Mouse (Mus musculus) forebrain, embryonic 15.5 days (tissue): ENCODE measurements at regions not wholly inside any gene's neighbourhood (a gene's known extent, or its start where the extent isn't known, plus 50 kb on each side); places are given as distances from the start of the nearest gene placed in this dataset.

Experiments
- ATAC-seq: fragments of 200-750 bp; cut with Nextera tagmentation; replicated peaks from 2 replicates; pipeline ENCODE4 v1.8.0; 2017; ENCODE audit warnings: mild to moderate bottlenecking, moderate TSS enrichment, moderate library complexity
- H3K27ac ChIP-seq: fragments of 300-500 bp; sonication (generic); replicated peaks from 2 replicates; pipeline ENCODE4 v1.5.1; 2015; ENCODE audit warnings: mild to moderate bottlenecking, inconsistent platforms
- H3K27me3 ChIP-seq: fragments of 300-500 bp; sonication (generic); 2 replicates; pipeline ENCODE4 v1.6.1; 2015; ENCODE audit warnings: inconsistent platforms
- H3K36me3 ChIP-seq: fragments of 300-500 bp; sonication (generic); 2 replicates; pipeline ENCODE4 v1.6.1; 2015; ENCODE audit warnings: mild to moderate bottlenecking, inconsistent platforms
- H3K4me1 ChIP-seq: fragments of 300-500 bp; sonication (generic); 2 replicates; pipeline ENCODE4 v1.6.1; 2015; ENCODE audit warnings: inconsistent platforms
- H3K4me2 ChIP-seq: fragments of 300-500 bp; sonication (generic); replicated peaks from 2 replicates; pipeline ENCODE4 v1.6.1; 2015; ENCODE audit warnings: mild to moderate bottlenecking, inconsistent platforms
- H3K4me3 ChIP-seq: fragments of 300-500 bp; sonication (generic); 2 replicates; pipeline ENCODE4 v1.5.1; 2015; ENCODE audit warnings: mild to moderate bottlenecking, inconsistent platforms
- H3K9ac ChIP-seq: fragments of 300-500 bp; sonication (generic); replicated peaks from 2 replicates; pipeline ENCODE4 v1.6.1; 2015; ENCODE audit warnings: mild to moderate bottlenecking, inconsistent platforms
- H3K9me3 ChIP-seq: fragments of 300-500 bp; sonication (generic); 2 replicates; pipeline ENCODE4 v1.6.1; 2016; ENCODE audit warnings: inconsistent platforms
- WGBS: fragments of 180-500 bp; shearing (Covaris S2); methylation state at CpG from one replicate; pipeline ENCODE4 v1.1.7; 2015; ENCODE audit warnings: mixed read lengths; 5-methylcytosine and 5-hydroxymethylcytosine counted together

GRCm38 (mm10) chr15:87326281-87326680 lies 217.8 kb upstream of the Fam19a5 start:
- Histone ChIP-seq H3K9ac (no peak overlapping the region), H3K4me2 (no peak overlapping the region), H3K36me3 (no peaks in the 10 kb centered on the region), H3K27ac (no peak overlapping the region), H3K4me3 (no peak overlapping the region), H3K9me3 (no peaks in the 10 kb centered on the region), H3K4me1 (no peaks in the 10 kb centered on the region), H3K27me3 (no peaks in the 10 kb centered on the region)
- 62% methylated on average over 6 of the region's 6 CpGs for WGBS
- ATAC-seq = no peak

- H3K27ac ChIP-seq = no peak overlapping the region
- H3K27me3 ChIP-seq = no peaks in the 10 kb centered on the region
- no peaks in the 10 kb centered on the region for H3K36me3 ChIP-seq
- no peak for ATAC-seq
- H3K4me3 ChIP-seq = no peak overlapping the region
- H3K9ac ChIP-seq = no peak overlapping the region
- no peak overlapping the region for H3K4me2 ChIP-seq
- H3K9me3 ChIP-seq = no peaks in the 10 kb centered on the region
- H3K4me1 ChIP-seq = peaks cover 19% of the 10 kb centered on the region
- 82% methylated on average over 3 of the region's 3 CpGs for WGBS
Observed at GRCm38 (mm10) chr15:87332441-87332840, 211.7 kb upstream of the Fam19a5 start.

- H3K27me3 ChIP-seq = no peaks in the 10 kb centered on the region
- no peaks in the 10 kb centered on the region for H3K9me3 ChIP-seq
- H3K4me2 ChIP-seq = no peak overlapping the region
- H3K36me3 ChIP-seq = no peaks in the 10 kb centered on the region
- 62% methylated on average over 4 of the region's 4 CpGs for WGBS
- no peak overlapping the region for H3K4me3 ChIP-seq
- ATAC-seq = no peak; the same call in 1 of the 2 replicates
- peaks cover 19% of the 10 kb centered on the region for H3K4me1 ChIP-seq
- H3K27ac ChIP-seq = no peak overlapping the region
- H3K9ac ChIP-seq = no peak overlapping the region
Observed at GRCm38 (mm10) chr15:87333527-87333926, 210.6 kb upstream of the Fam19a5 start.

- no peak overlapping the region for H3K27ac ChIP-seq
- peaks cover 21% of the 10 kb centered on the region for H3K4me1 ChIP-seq
- H3K9ac ChIP-seq = no peak overlapping the region
- no peaks in the 10 kb centered on the region for H3K27me3 ChIP-seq
- no peak overlapping the region for H3K4me2 ChIP-seq
- 74% methylated on average over 4 of the region's 4 CpGs for WGBS
- H3K4me3 ChIP-seq = no peak overlapping the region
- H3K9me3 ChIP-seq = no peaks in the 10 kb centered on the region
- no peak for ATAC-seq
- no peaks in the 10 kb centered on the region for H3K36me3 ChIP-seq
Observed at GRCm38 (mm10) chr15:87334430-87334829, 209.7 kb upstream of the Fam19a5 start.

- Histone ChIP-seq H3K27ac (peak overlapping the region; percentile 17; the same call in 1 of the 2 replicates), H3K9ac (no peak overlapping the region), H3K4me2 (no peak overlapping the region), H3K9me3 (no peaks in the 10 kb centered on the region), H3K4me1 (peaks cover 28% of the 10 kb centered on the region), H3K36me3 (no peaks in the 10 kb centered on the region), H3K4me3 (no peak overlapping the region), H3K27me3 (no peaks in the 10 kb centered on the region)
- WGBS = 68% methylated on average over 4 of the region's 4 CpGs
- ATAC-seq = no peak; the same call in 1 of the 2 replicates
Observed at GRCm38 (mm10) chr15:87335324-87335723, 208.8 kb upstream of the Fam19a5 start.

GRCm38 (mm10) chr15:87335737-87336136 lies 208.4 kb upstream of the Fam19a5 start:
- WGBS = 55% methylated on average over 11 of the region's 11 CpGs
- H3K4me2 ChIP-seq = no peak overlapping the region
- no peaks in the 10 kb centered on the region for H3K9me3 ChIP-seq
- peak; percentile 41; the same call in 1 of the 2 replicates for ATAC-seq
- no peaks in the 10 kb centered on the region for H3K27me3 ChIP-seq
- peaks cover 28% of the 10 kb centered on the region for H3K4me1 ChIP-seq
- no peak overlapping the region for H3K9ac ChIP-seq
- no peak overlapping the region for H3K4me3 ChIP-seq
- 0 out of 2 replicates have a peak overlapping the region, but pooled peaks have one; percentile 17 for H3K27ac ChIP-seq
- H3K36me3 ChIP-seq = no peaks in the 10 kb centered on the region

- WGBS = 29% methylated on average over 3 of the region's 3 CpGs
- H3K4me1 ChIP-seq = peaks cover 21% of the 10 kb centered on the region
- H3K9ac ChIP-seq = no peak overlapping the region
- no peaks in the 10 kb centered on the region for H3K9me3 ChIP-seq
- H3K4me3 ChIP-seq = no peak overlapping the region
- H3K27ac ChIP-seq = no peak overlapping the region
- ATAC-seq = no peak
- no peaks in the 10 kb centered on the region for H3K27me3 ChIP-seq
- H3K4me2 ChIP-seq = no peak overlapping the region
- H3K36me3 ChIP-seq = no peaks in the 10 kb centered on the region
Observed at GRCm38 (mm10) chr15:87339904-87340303, 204.2 kb upstream of the Fam19a5 start.

GRCm38 (mm10) chr15:87342656-87343055 lies 201.4 kb upstream of the Fam19a5 start:
- no peaks in the 10 kb centered on the region for H3K36me3 ChIP-seq
- no peak overlapping the region for H3K4me2 ChIP-seq
- 77% methylated on average over 1 of the region's 1 CpGs for WGBS
- no peak overlapping the region for H3K27ac ChIP-seq
- H3K4me3 ChIP-seq = no peak overlapping the region
- no peaks in the 10 kb centered on the region for H3K9me3 ChIP-seq
- no peak overlapping the region for H3K9ac ChIP-seq
- ATAC-seq = no peak
- no peaks in the 10 kb centered on the region for H3K27me3 ChIP-seq
- peaks cover 9% of the 10 kb centered on the region; the same call in 1 of the 2 replicates for H3K4me1 ChIP-seq

- 49% methylated on average over 3 of the region's 3 CpGs for WGBS
- ATAC-seq = 0 out of 2 replicates have a peak, but pooled peaks have one; percentile 29
Observed at GRCm38 (mm10) chr15:87345826-87346225, 198.3 kb upstream of the Fam19a5 start.

GRCm38 (mm10) chr15:87349533-87350247 lies 194.4 kb upstream of the Fam19a5 start:
- ATAC-seq = peak; percentile 55; the same call in 1 of the 2 replicates
- Histone ChIP-seq H3K4me2 (no peak overlapping the region), H3K27me3 (no peaks in the 10 kb centered on the region), H3K9ac (no peak overlapping the region), H3K4me3 (no peak overlapping the region), H3K9me3 (no peaks in the 10 kb centered on the region), H3K36me3 (no peaks in the 10 kb centered on the region), H3K27ac (no peak overlapping the region), H3K4me1 (peaks cover 15% of the 10 kb centered on the region)
- 32% methylated on average over 11 of the region's 11 CpGs for WGBS

More at GRCm38 (mm10) chr15:87345826-87346225, 198.3 kb upstream of the Fam19a5 start:
- Histone ChIP-seq H3K4me2 (no peak overlapping the region), H3K4me3 (no peak overlapping the region), H3K9me3 (no peaks in the 10 kb centered on the region), H3K36me3 (no peaks in the 10 kb centered on the region), H3K27me3 (no peaks in the 10 kb centered on the region), H3K9ac (no peak overlapping the region), H3K27ac (no peak overlapping the region), H3K4me1 (peaks cover 15% of the 10 kb centered on the region)

GRCm38 (mm10) chr15:87352812-87353211 lies 191.3 kb upstream of the Fam19a5 start:
- H3K27ac ChIP-seq = no peak overlapping the region
- 80% methylated on average over 8 of the region's 8 CpGs for WGBS
- no peaks in the 10 kb centered on the region for H3K9me3 ChIP-seq
- H3K36me3 ChIP-seq = no peaks in the 10 kb centered on the region
- no peak for ATAC-seq
- H3K4me3 ChIP-seq = no peak overlapping the region
- no peaks in the 10 kb centered on the region for H3K27me3 ChIP-seq
- H3K4me1 ChIP-seq = peaks cover 15% of the 10 kb centered on the region
- H3K9ac ChIP-seq = no peak overlapping the region
- H3K4me2 ChIP-seq = no peak overlapping the region

GRCm38 (mm10) chr15:87353886-87354285 lies 190.2 kb upstream of the Fam19a5 start:
- 92% methylated on average over 11 of the region's 11 CpGs for WGBS
- Histone ChIP-seq H3K9ac (no peak overlapping the region), H3K27me3 (no peaks in the 10 kb centered on the region), H3K4me2 (no peak overlapping the region), H3K4me3 (no peak overlapping the region), H3K36me3 (no peaks in the 10 kb centered on the region), H3K27ac (no peak overlapping the region), H3K9me3 (no peaks in the 10 kb centered on the region), H3K4me1 (peaks cover 15% of the 10 kb centered on the region)
- no peak for ATAC-seq

GRCm38 (mm10) chr15:87360457-87360856 lies 183.6 kb upstream of the Fam19a5 start:
- H3K4me3 ChIP-seq = no peak overlapping the region
- no peak overlapping the region for H3K27ac ChIP-seq
- no peak overlapping the region for H3K9ac ChIP-seq
- no peaks in the 10 kb centered on the region for H3K36me3 ChIP-seq
- no peaks in the 10 kb centered on the region for H3K4me1 ChIP-seq
- no peak for ATAC-seq
- H3K4me2 ChIP-seq = no peak overlapping the region
- H3K27me3 ChIP-seq = no peaks in the 10 kb centered on the region
- no peaks in the 10 kb centered on the region for H3K9me3 ChIP-seq
- WGBS = 72% methylated on average over 3 of the region's 3 CpGs
